Mouse (Mus musculus): ENCODE data around the gene Ccdc183.
A peak's percentile ranks its signal among the peaks of the same experiment; 100 is the strongest.

The Ccdc183 gene

DNA sequence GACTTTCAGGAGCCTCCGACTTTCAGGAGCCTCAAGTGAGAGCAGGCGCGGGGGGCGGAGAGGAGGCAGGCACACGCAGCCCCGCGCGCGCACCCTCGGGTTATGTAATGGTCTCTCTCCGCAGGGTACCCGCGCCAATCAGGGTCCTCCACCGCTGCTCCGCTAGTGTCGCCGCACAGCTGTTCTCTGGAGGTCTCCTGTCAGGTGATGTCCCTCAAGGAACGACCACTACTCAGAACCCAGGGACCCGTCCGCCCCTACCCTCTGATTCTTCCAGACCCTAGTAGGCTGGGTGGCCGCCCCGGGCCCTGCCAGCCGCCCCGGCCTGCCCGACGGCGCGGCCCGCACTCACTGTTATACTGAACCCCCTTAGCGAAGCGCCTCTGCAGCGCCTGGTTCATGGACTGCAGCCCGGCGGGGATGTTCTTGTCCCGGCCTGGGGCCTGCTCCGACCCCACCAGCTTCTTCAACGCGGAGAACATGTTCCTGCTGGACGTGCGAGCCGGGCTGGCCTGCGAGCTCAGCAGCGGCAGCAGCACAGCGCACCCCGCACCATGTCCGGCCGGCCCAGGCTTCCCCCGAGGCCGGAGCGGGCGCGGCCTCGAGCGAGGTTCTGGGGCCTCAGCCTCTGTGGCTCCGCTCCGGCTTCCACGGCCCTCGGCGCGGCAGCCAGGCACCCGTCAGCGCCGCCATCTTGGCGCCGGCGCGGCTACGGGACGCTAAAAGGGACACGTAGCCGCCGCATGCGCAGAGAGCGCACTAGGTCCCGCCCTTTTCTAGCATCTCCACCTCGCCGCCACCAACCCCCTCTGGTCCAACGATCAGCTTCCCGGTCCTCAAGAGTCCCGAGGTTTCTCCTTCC is 9.5 kb downstream of the Ccdc183 start, which contains the start of gene Rabl6:
Gene Rabl6, minus strand, starts transcription at position 761 of the 862 bp plus-strand sequence.
- DNase-seq (ENCODE audit: low read depth, low spot score) = peak; percentile 89

DNA sequence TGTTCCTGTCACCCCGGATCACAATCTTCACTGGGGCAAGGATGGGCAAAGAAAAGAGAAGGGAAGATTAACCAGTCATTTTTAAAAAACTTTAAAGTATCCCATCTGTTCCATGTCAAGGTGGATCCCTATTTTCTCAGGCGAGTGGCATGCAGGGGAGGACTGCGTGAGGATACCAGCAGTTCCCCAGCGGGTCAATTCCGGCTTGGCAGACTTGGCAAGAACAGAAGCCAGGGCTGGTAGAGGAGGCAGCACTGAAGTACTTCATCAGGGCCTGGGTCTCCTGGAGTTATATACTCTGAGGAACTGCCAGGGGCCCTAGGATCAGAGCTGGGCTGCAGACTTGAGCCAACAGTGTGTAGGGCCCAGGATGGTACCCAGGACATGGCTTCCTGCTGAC is 15.0 kb downstream of the Ccdc183 start:
- DNase-seq (ENCODE audit: low read depth, low spot score) = no peak

- DNase-seq (ENCODE audit: low read depth, low spot score) = no peak
Measured at GRCm38 (mm10) chr2:25600037-25600436, 17.4 kb downstream of the Ccdc183 start.

DNA sequence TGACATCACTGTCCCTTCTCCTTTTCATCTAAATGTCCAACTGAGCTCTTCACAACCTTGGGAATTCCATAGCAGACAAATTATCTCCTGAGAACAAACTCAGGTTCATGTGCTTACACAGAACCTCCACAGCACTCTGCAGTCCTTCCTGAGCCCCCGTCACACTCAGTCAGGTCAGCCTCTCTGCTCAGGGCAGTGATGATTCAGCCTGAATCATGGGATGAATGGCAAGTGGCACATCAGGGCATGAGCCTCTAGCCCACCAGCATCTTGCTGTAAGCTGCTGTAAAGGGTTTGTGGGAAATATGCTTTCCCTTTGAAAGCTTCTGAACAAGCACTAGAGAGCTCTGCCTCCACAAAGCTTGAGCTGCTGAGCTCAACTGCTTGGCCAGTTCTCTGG is 18.7 kb downstream of the Ccdc183 start:
- DNase-seq (ENCODE audit: low read depth, low spot score) = no peak

- DNase-seq (ENCODE audit: low read depth, low spot score) = no peak
Measured at GRCm38 (mm10) chr2:25596765-25597510, 20.5 kb downstream of the Ccdc183 start.

DNA sequence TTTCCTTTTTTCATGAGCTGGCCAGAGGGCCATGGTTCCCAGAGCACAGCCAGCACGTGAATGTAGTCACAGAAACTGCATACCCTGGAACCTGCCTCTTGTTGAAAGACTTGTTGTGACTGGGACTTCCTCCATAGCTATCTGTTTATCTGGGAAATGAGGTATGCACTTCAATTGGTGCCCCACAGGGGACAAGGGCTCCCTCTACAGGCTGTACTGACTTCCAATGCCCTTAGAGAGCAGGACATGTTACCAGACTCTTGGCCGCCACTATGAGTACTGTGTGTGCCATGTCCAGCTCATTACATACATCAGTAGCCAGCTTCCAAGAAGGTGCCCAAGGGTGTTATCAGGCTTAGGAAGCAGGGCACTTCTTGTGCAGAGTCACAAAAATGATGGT is 25.6 kb downstream of the Ccdc183 start:
- peak; percentile 57 for DNase-seq (ENCODE audit: low read depth, low spot score)

GRCm38 (mm10) chr2:25588227-25588907 is 29.1 kb downstream of the Ccdc183 start:
- DNase-seq (ENCODE audit: low read depth, low spot score) = no peak

GRCm38 (mm10) chr2:25587290-25587689 is 30.2 kb downstream of the Ccdc183 start:
- no peak for DNase-seq (ENCODE audit: low read depth, low spot score)

DNA sequence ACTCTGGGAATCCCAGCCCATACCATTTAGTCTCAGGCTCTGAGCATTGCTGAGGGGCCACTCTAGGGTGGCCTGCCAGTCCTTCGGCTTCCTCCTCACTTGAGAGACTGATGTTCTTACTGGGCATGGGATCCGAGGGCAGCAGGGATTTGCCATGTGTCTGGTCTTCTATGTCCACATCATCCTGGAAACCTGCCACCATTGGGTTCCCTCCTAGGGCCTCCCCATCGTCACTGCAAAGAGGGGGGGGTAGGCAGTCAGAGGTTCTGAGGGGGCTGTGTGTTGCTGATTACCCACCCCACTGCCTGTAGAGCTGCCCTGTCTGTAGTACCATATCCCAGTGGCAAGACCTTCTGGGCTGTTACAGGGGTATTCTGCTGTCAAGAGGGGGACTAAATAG is 31.9 kb downstream of the Ccdc183 start:
- DNase-seq (ENCODE audit: low read depth, low spot score) = no peak

GRCm38 (mm10) chr2:25584856-25585255 is 32.6 kb downstream of the Ccdc183 start:
- DNase-seq (ENCODE audit: low read depth, low spot score) = no peak

GRCm38 (mm10) chr2:25584152-25584551 is 33.3 kb downstream of the Ccdc183 start:
- DNase-seq (ENCODE audit: low read depth, low spot score) = no peak

DNA sequence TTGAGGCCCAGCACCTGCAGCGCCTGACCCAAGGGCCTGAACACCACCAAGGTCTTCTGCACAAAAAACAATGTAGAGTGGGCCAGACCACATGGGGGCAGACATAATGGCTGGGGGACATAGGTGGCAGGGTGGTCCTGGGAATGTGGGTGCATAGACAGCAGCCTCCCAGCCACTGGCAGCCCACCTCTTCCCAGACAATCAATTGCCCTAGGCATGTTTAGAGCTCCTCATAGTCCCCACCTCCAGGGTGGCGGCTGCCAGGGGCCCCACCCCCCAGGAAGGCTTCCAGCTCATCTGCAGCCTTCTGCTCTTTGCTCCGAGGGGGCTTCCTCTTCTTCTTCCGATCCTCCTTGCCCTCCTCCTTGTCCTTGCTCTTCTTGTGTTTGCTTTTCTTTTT is 33.9 kb downstream of the Ccdc183 start:
- no peak for DNase-seq (ENCODE audit: low read depth, low spot score)

- DNase-seq (ENCODE audit: low read depth, low spot score) = no peak
Measured at GRCm38 (mm10) chr2:25583120-25583481, 34.4 kb downstream of the Ccdc183 start.

DNA sequence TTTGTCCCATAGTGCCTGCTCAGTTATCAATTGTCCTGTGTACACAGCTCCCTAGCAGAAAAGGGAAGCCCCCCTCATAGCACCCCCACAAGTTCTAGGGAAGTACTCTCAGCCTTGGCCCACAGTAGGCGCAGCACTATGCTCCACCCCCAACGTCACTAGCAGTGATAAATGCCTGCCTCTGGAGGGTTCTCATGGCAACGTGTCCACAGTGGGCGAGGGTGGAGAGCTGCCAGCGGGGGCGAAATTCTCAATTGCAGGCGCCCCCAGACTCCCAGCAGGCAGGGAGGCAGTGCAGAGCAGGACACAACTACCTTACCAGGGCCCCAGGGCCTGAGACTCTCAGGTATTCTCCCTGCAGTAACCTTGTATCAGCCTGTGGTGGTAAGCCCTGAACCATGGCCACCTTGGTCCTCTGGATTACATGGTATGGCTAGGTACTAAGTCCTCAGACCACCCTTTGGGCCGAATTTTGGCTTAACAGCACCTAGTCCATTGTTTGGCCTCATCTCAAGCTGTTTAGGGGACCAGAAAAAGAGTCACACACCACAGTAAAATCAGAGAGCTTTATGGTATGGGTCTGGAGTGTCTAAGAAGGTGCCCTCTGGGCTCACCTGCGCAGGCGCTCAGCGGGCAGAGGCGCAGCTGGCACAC is 34.9 kb downstream of the Ccdc183 start:
- DNase-seq (ENCODE audit: low read depth, low spot score) = no peak

DNA sequence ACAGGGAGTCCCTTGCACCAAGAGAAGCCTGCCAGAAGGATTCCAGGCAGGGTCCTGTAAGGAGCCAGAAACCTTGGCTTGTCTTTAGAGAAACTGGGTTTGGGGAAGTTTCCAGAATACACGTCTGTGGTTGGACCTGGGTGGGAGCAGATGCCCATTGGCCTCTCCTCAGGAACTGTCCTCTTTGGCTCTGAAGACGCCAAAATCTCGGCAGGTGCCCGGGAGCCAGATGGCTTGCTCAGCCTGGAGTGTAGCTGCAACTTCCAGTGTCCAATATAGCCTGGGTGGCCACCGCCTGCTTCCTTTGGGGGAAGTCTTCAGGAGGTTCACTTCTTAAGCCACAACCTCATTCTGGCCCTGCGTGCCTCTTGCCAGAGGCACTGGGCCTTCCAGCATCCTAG is 35.6 kb downstream of the Ccdc183 start:
- DNase-seq (ENCODE audit: low read depth, low spot score) = no peak

GRCm38 (mm10) chr2:25581294-25581864 is 36.1 kb downstream of the Ccdc183 start, which contains the start of gene Ajm1:
TSS of gene Ajm1 (minus strand) at chr2:25581757.
- DNase-seq (ENCODE audit: low read depth, low spot score) = peak; percentile 63

- DNase-seq (ENCODE audit: low read depth, low spot score) = no peak
Measured at GRCm38 (mm10) chr2:25580621-25581101, 36.8 kb downstream of the Ccdc183 start.

- DNase-seq (ENCODE audit: low read depth, low spot score) = peak; percentile 87
Measured at GRCm38 (mm10) chr2:25579737-25580460, 37.6 kb downstream of the Ccdc183 start.

DNA sequence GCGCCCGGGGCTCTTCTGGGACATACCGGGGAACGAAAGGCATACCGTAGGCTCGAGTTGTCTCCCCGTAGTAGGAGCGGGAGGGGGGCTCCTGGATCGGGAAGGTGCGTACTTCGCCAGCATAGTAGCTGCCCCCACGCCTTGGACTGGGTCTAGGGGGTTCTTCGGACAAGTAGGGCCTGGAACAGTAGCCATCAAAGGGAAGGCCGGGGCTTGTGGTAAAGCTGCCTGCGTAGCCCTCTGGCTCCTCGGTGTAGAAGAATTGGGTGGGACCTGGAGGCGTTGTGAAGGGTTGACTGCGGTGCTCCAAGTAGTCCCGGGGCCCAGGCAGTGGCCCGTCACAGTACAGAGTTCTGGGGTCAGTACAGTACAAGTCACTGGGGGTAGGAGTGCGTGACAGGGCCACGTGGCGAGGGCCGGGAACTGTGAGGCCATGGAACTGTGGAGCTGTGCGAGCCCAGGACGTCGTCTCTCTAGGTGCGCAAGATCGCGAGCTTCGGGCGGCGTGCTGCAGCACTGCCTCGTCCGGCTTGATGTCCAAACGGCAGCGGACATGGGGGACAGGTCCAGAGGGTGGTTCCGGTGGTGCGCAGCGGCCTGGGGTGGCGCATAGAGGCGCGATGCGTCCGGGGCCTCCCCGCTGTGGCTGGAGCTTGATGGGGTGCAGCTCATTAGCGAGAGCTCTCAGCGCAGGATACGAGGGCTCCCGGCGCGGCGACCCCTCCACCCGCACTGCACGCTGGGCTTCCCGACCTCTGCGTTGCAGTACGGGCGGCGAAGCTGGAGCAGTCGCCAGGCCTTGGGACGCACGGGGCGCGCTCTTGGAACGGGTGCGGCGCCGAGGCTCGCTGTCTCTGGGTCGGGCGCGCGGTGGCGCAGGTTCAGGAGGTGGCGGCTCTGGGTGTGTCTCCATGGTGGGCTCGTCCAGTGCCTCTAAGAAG is 38.4 kb downstream of the Ccdc183 start:
- peak; percentile 34 for DNase-seq (ENCODE audit: low read depth, low spot score)
